Mouse (Mus musculus): ENCODE results near the gene Abhd17b. TPM values are rescaled to one million over a fixed set of nuclear protein-coding genes. Genes with fewer than 3 reads are reported as not detected.
"Not testable (repeated sequence)": the region's sequence is repeated elsewhere in the genome, so short reads cannot be mapped to it uniquely, and the experiment has no call there.

Gene Abhd17b
- total RNA-seq (2015; ENCODE audit: low replicate concordance), result 21.7 and 28.1 TPM in 2 replicates
- 7.1 and 8.9 TPM in 2 replicates for total RNA-seq (2017; ENCODE audit: low replicate concordance)

- ATAC-seq (replicated peaks; ENCODE audit: low FRiP score, poor library complexity, severe bottlenecking), result no peak
Observed at GRCm38 (mm10) chr19:21653172-21653981, at the start of gene Abhd17b. Gene Abhd17b, plus strand, starts transcription at chr19:21653185.

GRCm38 (mm10) chr19:21603836-21604235 lies 49.1 kb upstream of the Abhd17b start:
- ATAC-seq (replicated peaks; ENCODE audit: low FRiP score, poor library complexity, severe bottlenecking), result no peak

- ATAC-seq (replicated peaks; ENCODE audit: low FRiP score, poor library complexity, severe bottlenecking), result no peak
Observed at GRCm38 (mm10) chr19:21605294-21605693, 47.7 kb upstream of the Abhd17b start.

- no peak for ATAC-seq (replicated peaks; ENCODE audit: low FRiP score, poor library complexity, severe bottlenecking)
Observed at GRCm38 (mm10) chr19:21610240-21610639, 42.7 kb upstream of the Abhd17b start.

GRCm38 (mm10) chr19:21611297-21611696 lies 41.7 kb upstream of the Abhd17b start:
- no peak for ATAC-seq (replicated peaks; ENCODE audit: low FRiP score, poor library complexity, severe bottlenecking)

- no peak for ATAC-seq (replicated peaks; ENCODE audit: low FRiP score, poor library complexity, severe bottlenecking)
Observed at GRCm38 (mm10) chr19:21611725-21612575, 41.0 kb upstream of the Abhd17b start.

- ATAC-seq (replicated peaks; ENCODE audit: low FRiP score, poor library complexity, severe bottlenecking), result no peak
Observed at GRCm38 (mm10) chr19:21615801-21616200, 37.2 kb upstream of the Abhd17b start.

GRCm38 (mm10) chr19:21623410-21624147 lies 29.4 kb upstream of the Abhd17b start:
- ATAC-seq (replicated peaks; ENCODE audit: low FRiP score, poor library complexity, severe bottlenecking), result no peak

- no peak for ATAC-seq (replicated peaks; ENCODE audit: low FRiP score, poor library complexity, severe bottlenecking)
Observed at GRCm38 (mm10) chr19:21624148-21624535, 28.8 kb upstream of the Abhd17b start.

- ATAC-seq (replicated peaks; ENCODE audit: low FRiP score, poor library complexity, severe bottlenecking), result no peak
Observed at GRCm38 (mm10) chr19:21626271-21626988, 26.6 kb upstream of the Abhd17b start.

- ATAC-seq (replicated peaks; ENCODE audit: low FRiP score, poor library complexity, severe bottlenecking), result not testable (repeated sequence)
Observed at GRCm38 (mm10) chr19:21628440-21628839, 24.5 kb upstream of the Abhd17b start.

GRCm38 (mm10) chr19:21629030-21629429 lies 24.0 kb upstream of the Abhd17b start:
- no peak for ATAC-seq (replicated peaks; ENCODE audit: low FRiP score, poor library complexity, severe bottlenecking)

- no peak for ATAC-seq (replicated peaks; ENCODE audit: low FRiP score, poor library complexity, severe bottlenecking)
Observed at GRCm38 (mm10) chr19:21629501-21629900, 23.5 kb upstream of the Abhd17b start.

GRCm38 (mm10) chr19:21630656-21631331 lies 22.2 kb upstream of the Abhd17b start:
- ATAC-seq (replicated peaks; ENCODE audit: low FRiP score, poor library complexity, severe bottlenecking), result no peak

GRCm38 (mm10) chr19:21635406-21635805 lies 17.6 kb upstream of the Abhd17b start:
- ATAC-seq (replicated peaks; ENCODE audit: low FRiP score, poor library complexity, severe bottlenecking), result no peak

- ATAC-seq (replicated peaks; ENCODE audit: low FRiP score, poor library complexity, severe bottlenecking), result no peak
Observed at GRCm38 (mm10) chr19:21636907-21637306, 16.1 kb upstream of the Abhd17b start.

GRCm38 (mm10) chr19:21637672-21638071 lies 15.3 kb upstream of the Abhd17b start:
- no peak for ATAC-seq (replicated peaks; ENCODE audit: low FRiP score, poor library complexity, severe bottlenecking)

GRCm38 (mm10) chr19:21643935-21644334 lies 9.1 kb upstream of the Abhd17b start:
- ATAC-seq (replicated peaks; ENCODE audit: low FRiP score, poor library complexity, severe bottlenecking), result no peak

- ATAC-seq (replicated peaks; ENCODE audit: low FRiP score, poor library complexity, severe bottlenecking), result no peak
Observed at GRCm38 (mm10) chr19:21645301-21645700, 7.7 kb upstream of the Abhd17b start.

Data from erythroblast, adult 5-6 weeks (primary cell).